Mouse (Mus musculus): ENCODE results near the gene Cwf19l1. TPM values are rescaled to one million over a fixed set of nuclear protein-coding genes. Genes with fewer than 3 reads are reported as not detected.

The Cwf19l1 gene
- total RNA-seq, 4 experiments from 2014 or later: 24.0 to 35.8 (median 30.0) TPM

Other genes starting within 250 kb of the Cwf19l1 start
- 10 to 100 TPM; 15.2 to 24.8 (median 20.3) TPM for gene Dnmbp, start 195.7 kb downstream of the Cwf19l1 start, total RNA-seq (2022)
- under 1 TPM in 1 of 4 experiments, not detected in 3; 0.12 TPM for gene Cpn1, start 149.3 kb downstream of the Cwf19l1 start, total RNA-seq (2022)
- 1 to 10 TPM in 3 of 4 experiments, under 1 TPM in 1; 0.30 to 2.2 (median 1.0) TPM for gene Cyp2c23, start 106.7 kb downstream of the Cwf19l1 start, total RNA-seq (2022)
- gene Erlin1, start 66.1 kb downstream of the Cwf19l1 start, total RNA-seq (2022): 10 to 100 TPM; 18.5 to 34.0 (median 26.5) TPM
- 100 to 1,000 TPM in 2 of 4 experiments, 10 to 100 TPM in 2; 74.5 to 111 (median 93.4) TPM for gene Chuk, start 28.4 kb downstream of the Cwf19l1 start, total RNA-seq (2022)
- 10 to 100 TPM; 35.7 to 40.9 (median 39.5) TPM for gene Bloc1s2, start 10.6 kb upstream of the Cwf19l1 start, total RNA-seq (2022)
- not detected for gene Pkd2l1, start 56.6 kb upstream of the Cwf19l1 start, total RNA-seq (2022)
- gene Scd3, start 67.4 kb upstream of the Cwf19l1 start, total RNA-seq (2022): under 1 TPM in 3 of 4 experiments, not detected in 1; 0.06 to 0.31 (median 0.12) TPM
- gene Scd2, start 157.8 kb upstream of the Cwf19l1 start, total RNA-seq (2022): 1,000 to 10,000 TPM in 3 of 4 experiments, 100 to 1,000 TPM in 1; 965 to 1,225 (median 1,109) TPM
- gene Scd4, start 197.2 kb upstream of the Cwf19l1 start, total RNA-seq (2022): 1 to 10 TPM; 4.5 to 7.6 (median 6.6) TPM

All from adrenal gland, adult 8-10 months (tissue).